Mouse (Mus musculus): ENCODE measurements around the gene Tbxas1.

Tbxas1 gene

DNA sequence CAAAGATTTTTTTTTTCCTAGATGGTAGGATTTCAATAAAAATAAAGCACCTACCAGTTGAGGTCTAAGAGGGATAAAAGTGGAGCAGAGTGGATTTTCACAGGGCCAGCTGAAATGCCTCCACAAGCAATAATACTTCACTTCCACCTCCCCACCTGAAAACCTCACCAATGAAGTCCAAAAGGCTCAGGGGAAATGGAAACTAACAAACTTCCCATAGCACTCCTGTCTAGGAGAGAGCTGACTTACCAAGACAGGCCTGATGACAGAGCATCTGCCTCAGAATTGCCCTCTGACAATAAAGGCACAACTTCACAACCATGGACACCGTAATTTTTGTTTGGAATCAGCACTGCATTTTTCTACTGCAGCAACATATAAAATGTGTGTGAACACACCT is 15.4 kb upstream of the Tbxas1 start:
- no peak for DNase-seq

DNA sequence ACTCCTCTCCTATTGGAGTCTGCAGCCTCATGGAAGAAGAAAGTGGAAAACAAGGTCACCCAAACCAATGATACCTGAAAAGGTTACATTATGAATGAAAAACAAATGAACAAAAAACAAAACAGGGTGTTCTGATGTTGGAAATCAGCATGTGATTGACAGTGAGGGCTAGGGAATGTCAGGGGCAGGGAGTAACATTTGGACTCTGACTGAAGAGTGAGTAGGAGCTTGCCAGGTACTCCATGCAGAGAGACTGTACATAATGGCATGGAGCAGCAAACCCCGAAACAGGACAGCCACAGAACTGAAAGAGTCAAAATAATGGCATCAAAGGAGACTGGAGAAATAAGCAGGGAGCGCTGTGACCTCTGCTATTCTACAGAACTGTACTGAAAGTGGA is 14.9 kb upstream of the Tbxas1 start:
- no peak for DNase-seq

DNA sequence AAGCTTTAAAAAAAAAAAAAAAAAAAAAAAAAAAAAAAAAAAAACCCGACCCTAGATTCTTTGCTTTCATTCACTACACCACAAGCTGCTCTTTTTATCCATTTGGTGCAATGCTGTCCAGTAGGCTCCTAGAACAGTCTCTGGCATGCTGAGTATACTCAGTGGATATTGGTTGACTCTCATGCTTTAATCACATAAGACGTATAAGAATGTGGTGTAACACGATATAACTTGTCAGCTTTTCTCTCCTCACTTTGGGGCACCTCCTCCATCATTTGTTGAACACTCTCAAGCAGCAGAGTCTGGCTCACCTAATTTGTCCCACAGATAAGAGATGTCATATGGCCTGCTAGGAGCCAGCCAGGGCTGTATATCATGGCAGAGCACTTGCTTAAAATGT is 11.6 kb upstream of the Tbxas1 start:
- no peak for DNase-seq

DNA sequence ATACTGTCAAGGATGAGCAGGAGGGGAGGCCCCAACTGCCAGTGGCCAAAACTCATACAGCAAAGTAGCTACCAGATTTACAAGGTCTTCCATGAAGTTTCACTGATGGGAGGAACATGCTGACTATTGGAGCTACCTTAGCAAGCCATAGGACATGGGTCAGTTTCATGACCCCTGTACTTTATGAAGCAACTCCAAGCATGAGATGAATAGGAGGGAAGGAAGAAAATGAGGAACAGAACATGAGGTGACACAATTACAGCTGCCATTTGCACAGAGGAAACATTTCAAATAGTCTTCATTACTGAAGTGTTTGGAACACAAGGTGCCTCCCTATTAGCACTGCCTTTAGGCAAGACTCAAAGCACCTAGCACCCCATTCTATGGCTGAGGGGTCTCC is 9.4 kb upstream of the Tbxas1 start:
- no peak for DNase-seq

DNA sequence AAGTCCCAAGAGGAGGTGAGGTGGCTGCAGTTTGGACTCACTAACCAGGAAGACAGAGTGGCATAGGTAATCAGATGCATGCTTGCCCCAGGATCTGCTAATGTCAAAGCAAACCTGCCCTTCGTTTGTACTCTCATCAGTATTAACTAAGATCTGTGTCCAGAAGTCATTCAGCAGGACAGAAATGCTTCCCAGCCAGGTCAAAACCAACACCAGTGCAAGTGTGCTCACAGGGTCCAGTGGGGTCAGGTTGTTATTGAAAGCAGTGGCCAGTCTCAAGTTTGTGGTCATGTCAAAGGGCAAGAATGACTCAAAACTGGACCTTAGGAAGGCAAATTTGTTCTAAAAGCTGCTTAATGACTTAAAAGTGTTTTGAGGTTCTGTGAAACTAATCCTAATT is 8.8 kb upstream of the Tbxas1 start:
- no peak for DNase-seq

DNA sequence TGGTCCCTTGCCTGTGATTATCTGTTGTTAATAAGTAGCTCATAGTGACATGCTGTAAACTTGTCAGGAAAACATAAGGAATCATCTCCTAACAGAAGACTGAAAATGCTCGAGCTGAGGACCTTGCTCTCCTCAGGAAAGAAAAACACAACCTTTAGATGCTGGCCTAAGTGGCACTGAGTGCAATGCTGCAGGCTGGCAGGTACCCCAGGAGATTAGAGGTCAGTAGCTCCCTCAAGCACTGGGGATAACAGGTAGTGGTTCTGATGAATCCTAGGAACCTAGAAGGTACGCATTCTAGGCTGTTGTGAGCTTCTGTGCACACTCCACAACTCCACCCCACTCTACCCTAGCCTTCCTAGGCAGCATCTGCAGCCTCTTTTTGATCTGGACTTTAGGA is 8.4 kb upstream of the Tbxas1 start:
- DNase-seq = no peak

DNA sequence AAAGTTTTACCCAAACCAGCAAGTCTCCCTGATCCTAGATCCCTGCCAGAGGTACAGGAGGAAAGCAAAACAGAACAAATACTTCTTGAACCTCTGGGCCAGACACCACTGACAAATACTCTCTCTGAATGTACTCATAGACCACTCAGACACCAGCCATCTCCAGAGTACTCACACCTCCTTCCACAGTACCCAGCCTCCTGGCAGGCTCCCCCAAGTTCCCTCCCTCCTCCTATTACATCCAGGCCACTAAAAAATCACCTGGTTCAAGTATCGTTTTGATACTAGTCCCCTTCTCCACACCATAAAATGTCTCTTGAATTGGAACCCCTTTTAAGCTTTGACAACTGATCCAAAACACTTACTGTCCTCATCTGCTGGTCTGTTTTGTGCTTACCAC is 7.9 kb upstream of the Tbxas1 start:
- no peak for DNase-seq

DNA sequence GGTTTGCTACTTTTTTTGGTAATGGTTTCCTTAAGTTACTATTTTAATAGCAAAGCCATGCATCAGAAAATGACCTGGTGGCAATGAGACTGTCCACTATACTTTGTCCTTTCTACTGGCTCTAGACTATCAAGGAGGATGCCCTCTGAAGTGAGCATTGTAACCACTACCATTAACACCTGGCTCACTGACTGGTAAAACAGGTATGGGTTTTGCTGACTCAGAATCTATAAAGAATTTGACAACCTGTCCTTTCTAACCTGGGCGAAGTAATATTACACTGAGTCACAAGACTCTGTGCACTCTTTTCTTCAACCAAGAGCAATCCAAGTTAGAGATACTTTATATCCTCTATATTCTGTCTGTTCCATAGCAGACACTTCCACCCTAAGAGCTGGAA is 6.2 kb upstream of the Tbxas1 start:
- DNase-seq = no peak

DNA sequence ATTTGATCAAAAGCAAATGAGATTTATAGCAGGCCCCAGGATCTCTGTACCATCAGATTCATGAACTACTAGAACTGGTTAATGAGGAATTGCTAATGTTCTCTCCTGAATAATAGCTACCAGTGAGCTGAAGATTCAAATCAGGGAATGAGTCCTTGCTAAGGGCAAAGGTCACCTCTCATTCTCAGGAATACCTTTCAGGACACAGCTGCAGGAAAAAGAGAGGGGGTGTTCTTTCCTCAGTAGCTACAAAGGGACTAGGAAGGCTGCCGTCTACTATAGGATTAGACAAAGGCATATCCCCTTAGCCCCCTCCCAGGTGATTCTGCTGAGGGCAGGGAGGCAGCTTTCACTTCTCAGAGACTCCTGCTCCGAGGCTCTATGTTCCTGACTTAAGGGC is 5.1 kb upstream of the Tbxas1 start:
- DNase-seq = no peak

DNA sequence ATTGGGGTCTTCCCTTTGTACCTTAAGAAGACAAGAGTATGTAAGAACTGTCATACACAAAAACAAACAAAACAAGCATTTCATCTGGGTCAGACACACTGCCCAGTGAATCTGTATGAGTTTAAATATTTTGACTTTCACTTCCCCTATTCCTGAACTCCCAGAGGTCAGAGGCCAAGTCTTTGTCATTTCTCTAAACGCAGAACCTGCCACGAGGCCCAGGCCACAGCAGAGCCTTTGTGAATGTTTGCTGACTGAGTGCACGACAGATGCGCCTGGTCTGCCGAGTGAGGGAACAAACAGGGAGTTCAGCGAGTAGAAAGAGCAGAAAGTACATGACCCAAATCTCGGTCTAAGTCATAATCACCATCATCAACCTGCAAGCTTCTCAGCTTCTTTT is 4.2 kb upstream of the Tbxas1 start:
- DNase-seq = no peak

DNA sequence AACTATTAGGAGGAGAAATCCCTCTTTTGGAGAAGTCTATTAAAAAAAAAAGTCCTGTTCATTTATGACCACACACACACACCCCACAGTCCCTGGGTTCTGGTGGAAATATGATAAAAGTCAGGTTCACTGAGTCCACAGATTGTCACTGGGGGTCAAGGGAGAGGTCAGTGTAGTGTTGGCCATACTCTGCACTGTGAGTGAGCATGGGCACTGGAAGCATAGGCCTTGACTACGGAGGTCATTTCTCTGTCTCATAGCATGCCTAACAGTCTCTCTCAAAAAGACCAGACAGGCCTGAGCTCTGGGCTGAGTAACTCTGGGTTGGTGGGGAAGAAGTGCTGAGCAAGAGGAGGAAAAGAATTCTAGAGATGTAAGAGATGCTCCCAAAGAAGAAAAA is 1.9 kb upstream of the Tbxas1 start:
- no peak for DNase-seq

DNA sequence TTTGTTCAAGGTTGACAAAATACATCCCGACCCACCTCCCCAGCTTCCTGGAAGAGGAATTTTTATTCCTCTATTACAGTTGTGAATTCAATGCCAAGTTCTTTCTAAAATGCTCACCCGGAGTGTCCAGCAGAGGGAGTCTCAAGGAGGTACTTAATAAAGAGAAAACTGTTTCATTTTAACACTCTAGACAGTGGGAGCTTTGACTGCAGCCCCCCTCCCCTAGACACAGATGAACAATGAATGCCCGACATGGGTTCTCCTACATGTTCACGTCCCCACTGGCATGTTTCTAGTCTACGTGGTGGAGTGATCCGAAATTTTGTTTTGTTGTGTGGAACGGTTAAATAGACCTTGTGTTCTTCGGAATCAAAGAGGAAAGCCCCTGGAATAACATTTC is 1.2 kb upstream of the Tbxas1 start:
- DNase-seq = peak; percentile 64

DNA sequence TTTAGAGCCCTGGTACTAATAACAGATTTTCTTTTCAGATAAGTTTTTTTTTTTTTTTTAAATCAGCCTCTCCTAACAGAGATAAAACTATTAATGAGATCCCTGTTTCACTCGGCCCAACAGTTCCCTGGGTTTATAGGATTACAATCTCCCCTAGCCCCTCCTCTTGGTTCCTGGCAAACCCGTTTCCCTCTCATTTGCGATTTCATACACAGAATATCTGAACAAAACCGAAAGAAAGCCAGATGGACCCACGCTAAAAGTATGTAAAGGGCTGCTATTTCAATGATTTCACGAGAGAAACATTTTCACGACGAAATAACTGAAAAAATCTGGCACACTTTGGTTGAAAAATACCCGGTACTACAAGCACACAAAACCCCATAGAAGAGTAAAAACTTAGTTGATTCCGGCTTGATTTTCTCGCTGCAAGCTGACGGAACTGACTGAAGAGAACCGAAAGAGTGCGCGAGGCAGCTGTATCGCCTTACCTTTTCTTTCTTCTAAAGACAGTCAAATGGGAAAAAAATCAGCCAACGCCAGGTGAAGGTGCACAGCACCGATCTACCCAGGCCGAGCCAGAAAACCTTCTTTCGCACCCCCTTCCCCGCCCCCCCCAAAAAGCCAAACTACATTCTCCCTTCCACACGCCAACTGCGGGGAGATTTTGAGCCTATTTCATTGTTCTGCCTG is 493 bp upstream of the Tbxas1 start:
- peak; percentile 52 for DNase-seq

DNA sequence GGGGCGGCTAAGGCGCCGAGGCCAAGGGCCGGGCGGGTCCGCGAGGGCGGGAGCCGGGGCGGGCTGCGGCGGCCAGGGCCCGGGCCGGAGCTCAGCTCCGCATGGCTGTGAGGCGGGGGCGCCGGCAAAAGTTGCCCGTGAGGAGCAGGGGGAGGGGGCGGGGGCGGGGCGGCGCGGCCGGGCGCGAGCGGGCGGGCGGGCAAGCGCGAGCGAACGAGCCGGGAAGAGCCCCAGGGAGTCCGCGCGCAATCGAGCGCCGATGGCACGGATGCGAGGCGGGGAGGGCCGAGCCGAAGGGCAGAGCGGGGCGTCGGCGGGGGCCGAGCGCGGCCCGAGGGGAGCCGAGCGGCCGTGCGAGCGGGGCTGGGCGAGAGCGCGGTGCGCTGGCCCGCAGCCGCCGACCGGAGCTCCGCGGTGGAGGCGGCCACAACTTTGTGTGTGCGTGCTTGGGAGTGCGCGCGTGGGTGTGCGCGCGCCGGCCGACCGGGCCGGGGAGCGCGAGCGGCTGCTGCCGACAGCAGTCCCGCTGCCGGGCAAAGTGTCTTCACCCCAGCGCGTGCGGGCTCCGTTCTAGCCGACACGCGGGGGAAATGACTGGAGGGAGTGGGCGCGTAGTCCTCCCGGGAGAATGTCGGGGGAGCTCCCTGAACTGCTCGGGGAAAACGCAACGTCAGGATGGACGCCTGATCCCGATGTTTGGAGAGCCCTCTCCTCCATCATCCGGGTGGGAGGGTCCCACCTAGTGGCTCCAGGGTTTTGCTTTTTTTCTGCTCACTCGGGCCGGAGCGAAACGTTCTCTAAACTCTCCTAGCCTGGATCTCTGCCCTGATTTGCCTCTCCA is 1.1 kb downstream of the Tbxas1 start, which contains the start of gene Hipk2:
Hipk2 (minus strand) TSS at position 95 of the 841 bp plus-strand sequence.
- DNase-seq = peak; percentile 88

DNA sequence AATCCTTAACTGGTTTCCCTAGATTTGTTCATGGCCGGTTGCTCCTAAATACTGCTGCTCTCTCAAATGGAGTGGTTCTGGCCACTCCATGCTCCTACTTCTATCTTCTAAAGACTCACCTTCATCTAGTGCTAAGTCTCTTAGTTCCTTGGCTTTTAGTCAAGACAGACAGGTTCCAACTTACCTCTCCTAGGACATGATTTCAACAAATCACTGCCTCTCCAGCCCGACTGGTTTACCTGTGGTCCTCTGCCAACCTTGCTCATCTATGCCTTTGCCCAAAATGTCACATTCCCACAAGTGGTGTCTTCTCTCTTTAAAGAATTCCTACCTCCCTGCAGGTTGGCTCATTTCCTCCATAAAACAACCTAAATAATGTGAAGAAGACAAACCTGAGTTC is 2.5 kb downstream of the Tbxas1 start:
- DNase-seq = no peak

DNA sequence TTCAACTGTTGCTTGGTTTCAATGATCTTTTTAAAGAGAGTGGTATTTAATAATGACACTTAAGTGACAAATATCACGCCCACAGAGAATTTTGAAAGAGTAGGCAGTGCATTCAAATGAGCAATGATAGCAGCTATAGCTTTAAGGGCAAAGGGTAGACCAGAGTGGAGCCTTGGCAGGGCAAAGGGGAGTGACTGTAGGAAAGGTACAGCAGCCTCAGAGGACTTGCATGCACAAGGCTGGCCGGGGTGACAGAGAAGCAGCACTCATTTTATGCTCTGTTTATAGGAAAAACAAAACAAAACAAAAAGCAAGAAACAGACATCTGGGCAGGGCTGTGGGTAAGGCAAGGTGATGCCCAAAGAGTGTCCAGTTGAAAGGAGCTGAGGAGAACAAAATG is 6.3 kb downstream of the Tbxas1 start:
- no peak for DNase-seq

DNA sequence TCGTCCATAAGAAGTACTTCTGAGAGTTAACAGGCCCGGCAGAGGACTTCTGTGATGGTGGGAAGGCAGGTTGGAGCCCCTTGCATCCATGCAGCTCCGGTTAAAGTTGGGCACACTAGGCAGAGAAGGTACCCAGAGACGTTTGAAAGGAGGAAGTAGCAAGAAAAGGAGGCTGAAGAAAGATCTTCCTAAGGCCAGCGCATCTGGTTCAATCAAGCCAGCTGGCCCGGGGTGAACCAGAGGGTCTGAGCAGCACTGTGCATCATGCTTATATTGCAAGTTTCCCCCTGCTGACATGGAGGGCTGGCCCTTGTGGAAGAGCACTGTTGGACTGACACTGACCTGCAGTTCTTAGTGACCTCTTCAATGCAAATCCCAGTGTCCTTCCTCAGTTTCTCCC is 6.8 kb downstream of the Tbxas1 start:
- DNase-seq = no peak

DNA sequence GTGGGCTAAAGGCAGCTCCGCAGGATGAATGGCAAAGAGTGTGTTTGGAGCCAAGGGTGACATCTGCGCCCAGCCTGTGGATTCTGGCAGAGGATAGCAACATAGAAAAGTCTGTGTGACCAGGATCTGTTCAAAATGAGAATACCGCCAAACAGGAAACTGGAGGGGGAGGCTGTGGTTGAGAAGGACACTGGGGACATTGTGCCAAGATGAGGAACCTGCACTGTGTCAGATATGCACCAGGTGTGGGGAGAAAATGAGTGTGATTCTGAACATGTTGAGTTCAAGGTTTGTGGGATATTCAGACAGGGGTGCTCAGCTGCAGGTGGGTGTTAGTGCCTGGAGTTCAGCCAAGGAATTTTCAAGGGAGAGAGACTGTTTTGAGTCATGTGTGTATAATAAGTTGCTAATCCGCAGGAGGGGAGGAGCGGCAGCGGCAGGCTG is 7.5 kb downstream of the Tbxas1 start:
- DNase-seq = no peak

DNA sequence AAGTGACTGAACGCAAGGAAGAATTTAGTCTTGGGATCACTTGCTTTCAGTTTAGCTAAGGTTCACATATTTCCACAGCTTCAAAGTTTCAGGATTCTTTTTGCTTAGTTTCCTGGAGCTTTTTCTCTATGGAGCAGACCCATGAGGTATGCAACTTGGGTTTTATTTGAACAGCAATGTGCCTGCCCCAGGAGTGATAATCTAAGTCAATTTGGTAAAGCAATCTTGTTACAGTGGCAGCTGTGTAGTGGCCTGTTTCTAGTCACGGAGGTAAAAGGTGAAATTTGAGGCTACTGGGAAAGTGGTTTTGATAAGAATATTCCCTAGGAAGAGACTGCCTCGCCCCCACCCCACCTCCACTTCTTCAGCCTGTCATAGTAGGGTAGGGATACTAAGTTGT is 9.3 kb downstream of the Tbxas1 start:
- no peak for DNase-seq

DNA sequence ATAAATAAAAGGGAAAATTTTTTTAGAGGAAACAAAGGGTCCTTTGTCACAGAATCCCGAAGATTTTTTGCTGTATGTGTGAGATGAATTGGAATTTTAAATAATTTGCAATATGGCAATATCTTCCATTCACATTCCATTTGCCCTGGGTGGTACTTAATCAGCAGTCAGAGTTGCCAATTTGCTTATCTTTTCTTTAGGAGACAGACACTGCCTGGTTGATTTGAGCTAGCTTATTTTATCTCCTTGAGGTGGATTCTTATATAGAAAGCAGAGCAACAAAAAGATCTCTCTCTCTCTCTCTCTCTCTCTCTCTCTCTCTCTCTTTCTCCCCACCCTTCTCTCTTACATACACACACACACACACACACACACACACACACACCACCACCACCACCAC is 9.9 kb downstream of the Tbxas1 start:
- no peak for DNase-seq

DNA sequence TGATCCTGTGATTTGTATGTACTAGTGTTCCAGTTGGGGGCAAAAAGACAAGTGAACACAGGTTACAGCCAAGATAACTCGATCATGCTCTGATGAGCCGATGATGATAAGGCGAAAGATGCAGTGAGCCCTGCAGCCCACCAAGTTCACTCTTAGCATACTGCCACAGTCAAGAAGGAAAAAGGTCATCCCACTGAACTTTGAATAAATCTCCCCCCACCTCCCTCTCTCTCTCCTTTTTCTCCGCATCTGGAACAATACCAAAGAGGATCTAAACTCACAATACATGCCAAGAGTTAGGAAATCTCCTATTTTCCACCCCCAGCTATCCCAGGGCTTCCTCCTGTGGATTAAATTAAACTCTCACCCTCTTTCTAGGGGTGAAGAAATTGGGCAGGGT is 12.2 kb downstream of the Tbxas1 start:
- DNase-seq = no peak

DNA sequence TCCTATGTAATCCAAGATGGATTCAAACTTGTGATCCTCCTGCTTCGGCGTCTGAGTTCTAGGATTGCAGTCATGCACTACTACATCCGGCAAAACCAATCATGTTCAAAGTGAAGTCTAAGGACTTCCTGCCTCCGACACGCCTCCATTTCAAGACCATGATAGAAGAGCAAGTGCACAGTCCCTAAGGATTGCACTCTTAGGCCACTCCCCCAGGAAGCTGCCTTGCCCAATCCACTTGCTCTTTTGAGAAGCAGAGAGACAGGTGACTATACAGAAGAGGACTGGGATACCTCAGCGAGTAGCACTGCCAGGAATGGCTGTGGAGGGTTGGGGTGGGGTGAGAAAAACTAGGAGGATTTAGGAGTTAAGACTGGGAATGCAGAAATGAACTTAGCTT is 14.0 kb downstream of the Tbxas1 start:
- no peak for DNase-seq

DNA sequence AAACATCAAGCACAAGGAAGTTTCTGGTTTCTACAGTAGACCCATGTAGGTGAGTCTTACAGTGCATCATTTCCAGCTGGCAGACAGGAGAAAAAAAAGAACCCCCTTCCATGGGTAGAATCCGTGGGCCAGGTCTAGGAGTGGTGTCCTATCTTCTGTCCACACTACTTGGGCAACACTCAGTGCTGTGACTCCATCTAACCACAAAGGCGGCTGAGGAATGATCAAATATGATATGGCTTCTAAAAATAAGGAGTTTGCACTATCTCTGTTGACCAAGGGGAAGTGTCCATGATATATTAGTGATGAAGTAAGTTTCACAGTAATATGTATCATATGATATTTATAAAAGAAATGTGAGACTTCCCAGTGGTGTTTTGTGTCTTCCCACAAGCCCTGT is 16.8 kb downstream of the Tbxas1 start:
- no peak for DNase-seq

DNA sequence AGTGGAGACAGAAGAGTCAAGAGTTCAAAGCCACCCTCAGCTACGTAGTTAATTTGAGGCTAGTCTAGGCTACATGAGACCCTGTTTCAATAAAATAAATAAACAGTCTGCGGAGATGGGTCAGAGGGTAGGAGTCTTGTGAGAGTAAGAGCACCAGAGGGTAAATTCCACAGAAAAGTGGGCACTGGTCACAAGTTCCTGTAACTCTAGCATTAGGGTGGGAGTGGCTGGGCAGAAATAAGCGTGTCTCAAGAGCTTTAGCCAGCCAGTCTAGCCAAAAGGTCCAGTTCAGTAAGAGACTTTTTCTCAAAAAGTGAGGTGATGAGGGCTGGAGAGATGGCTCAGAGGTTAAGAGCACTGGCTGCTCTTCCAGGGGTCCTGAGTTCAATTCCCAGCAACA is 18.4 kb downstream of the Tbxas1 start:
- no peak for DNase-seq

DNA sequence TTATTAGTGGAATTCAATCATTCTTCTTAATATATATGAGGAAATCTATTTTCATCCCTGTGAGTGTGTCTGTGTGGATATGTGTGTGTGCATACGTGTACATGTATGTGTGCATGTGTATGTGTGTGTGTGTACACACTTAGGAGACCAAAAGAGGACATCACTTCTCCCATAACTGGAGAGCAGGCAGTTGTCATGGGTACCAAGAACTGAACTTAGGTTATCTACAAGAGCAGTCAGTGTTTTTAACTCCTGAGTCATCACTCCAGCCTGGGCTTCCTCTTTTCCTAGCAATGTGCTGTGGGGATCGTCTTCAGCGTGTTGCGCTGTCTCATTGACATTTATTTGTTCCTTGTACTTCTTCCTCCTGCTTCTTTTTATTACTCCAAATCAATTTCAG is 24.9 kb downstream of the Tbxas1 start:
- no peak for DNase-seq
